Mouse (Mus musculus): ENCODE measurements at regions not wholly inside any gene's neighbourhood (a gene's known extent, or its start where the extent isn't known, plus 50 kb on each side); places are given as distances from the start of the nearest gene placed in this dataset.

DNA sequence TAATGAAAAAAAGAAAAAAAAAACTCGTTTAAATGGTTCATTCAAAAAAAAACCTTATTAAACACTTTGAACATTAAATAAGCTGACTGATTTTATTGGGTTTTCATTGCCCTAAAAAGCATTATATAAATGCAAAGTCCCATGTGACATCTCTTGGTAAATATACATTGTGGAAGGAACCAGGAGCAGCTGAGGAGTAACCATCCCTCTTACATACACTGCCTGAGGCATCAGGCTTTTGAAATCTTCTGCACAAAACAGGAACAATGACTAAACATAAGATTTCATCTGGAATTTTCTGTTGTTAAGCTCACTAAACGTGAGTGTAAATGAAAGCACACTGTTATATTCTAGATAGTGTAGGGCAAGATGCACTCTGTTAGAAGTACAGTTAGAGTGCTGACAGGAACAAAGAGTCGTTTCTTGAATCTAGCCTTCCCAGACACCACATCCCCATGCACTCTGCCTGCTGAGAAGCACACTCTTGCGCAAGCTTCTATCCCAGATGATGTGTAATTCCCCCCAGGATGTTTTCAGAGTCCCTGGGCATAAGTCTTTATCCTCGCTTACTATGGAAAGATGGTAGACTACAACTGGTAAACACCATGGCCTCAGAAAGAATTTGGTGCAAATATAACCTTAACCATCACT is 125.0 kb upstream of the BC052040 start:
- TF ChIP-seq CTCF (conservative IDR thresholded peaks at IDR 0.05; ENCODE audit: insufficient read depth, insufficient read length, low read depth, low read length) (no peak), POLR2A (IDR thresholded peaks at IDR 0.05; ENCODE audit: low read depth, low read length) (no peak)
